Mouse (Mus musculus) CH12.LX (cell line): Measurements from ENCODE around the gene Elp6. TPM values are rescaled to one million over a fixed set of nuclear protein-coding genes. Genes with fewer than 3 reads are reported as not detected.

Source experiments
- DNase-seq: peaks from one replicate; pipeline ENCODE4 v3.0.0-alpha.2; 2013; ENCODE audit errors: extremely low read depth
- H3K27ac ChIP-seq: 2 replicates; pipeline ENCODE4 v1.5.1; 2012; ENCODE audit warnings: low read depth, mild to moderate bottlenecking, control low read depth, moderate library complexity; ENCODE audit not compliant: insufficient read depth
- H3K27me3 ChIP-seq: replicated peaks from 2 replicates; pipeline ENCODE3; 2012; ENCODE audit warnings: inconsistent platforms
- H3K36me3 ChIP-seq, 2 experiments: replicated peaks in 1 of 2; 2 replicates each; pipeline versions ENCODE3 to v1.6.1; 2012; ENCODE audit warnings: inconsistent platforms in 1 of 2, low read length in 1 of 2, mild to moderate bottlenecking in 1 of 2, mixed read lengths in 1 of 2, moderate library complexity in 1 of 2; ENCODE audit not compliant: control insufficient read depth in 1 of 2, insufficient read depth in 1 of 2
- H3K4me1 ChIP-seq, 2 experiments: 2 replicates each; pipeline ENCODE4 v1.6.1; 2012; ENCODE audit warnings: inconsistent platforms in 1 of 2, moderate library complexity in 1 of 2; ENCODE audit not compliant: insufficient read depth in 2 of 2, control insufficient read depth in 1 of 2
- H3K4me2 ChIP-seq: 2 replicates; pipeline ENCODE4 v1.6.1; 2012; ENCODE audit warnings: low read depth, mild to moderate bottlenecking, control low read depth; ENCODE audit not compliant: poor library complexity, insufficient read depth, severe bottlenecking
- H3K4me3 ChIP-seq, 3 experiments: fragments of 150-350 bp in 1 of 3; sonication (generic) in 1 of 3; replicated peaks in 1 of 3; 2 replicates each; pipeline versions ENCODE3 to v1.5.1; 2011 to 2012; ENCODE audit warnings: low read depth in 2 of 3, low read length in 2 of 3, mild to moderate bottlenecking in 2 of 3, moderate library complexity in 2 of 3, control low read depth in 1 of 3, improper control_type of control experiment in 1 of 3, inconsistent platforms in 1 of 3, mixed read lengths in 1 of 3; ENCODE audit not compliant: poor library complexity in 1 of 3
- H3K79me2 ChIP-seq: replicated peaks from 2 replicates; pipeline ENCODE4 v1.6.1; 2012; ENCODE audit warnings: mild to moderate bottlenecking, moderate library complexity; ENCODE audit not compliant: control insufficient read depth, poor library complexity, insufficient read depth, severe bottlenecking; ENCODE audit errors: extremely low read depth
- H3K9ac ChIP-seq: 2 replicates; pipeline ENCODE4 v1.6.1; 2012; ENCODE audit warnings: low read depth, mild to moderate bottlenecking, control low read depth, moderate library complexity; ENCODE audit not compliant: insufficient read depth
- H3K9me3 ChIP-seq: replicated peaks from 2 replicates; pipeline ENCODE3; 2012; ENCODE audit warnings: low read length, inconsistent platforms, mixed read lengths
- CHD2 ChIP-seq: IDR thresholded peaks from 2 replicates; pipeline ENCODE4 v1.6.1; 2011; ENCODE audit warnings: low read length, improper control_type of control experiment
- ELF1 ChIP-seq: IDR thresholded peaks from 2 replicates; pipeline ENCODE4 v1.6.1; 2014; ENCODE audit warnings: low read depth, mild to moderate bottlenecking, inconsistent platforms, low read length, improper control_type of control experiment
- EP300 ChIP-seq: IDR thresholded peaks from 2 replicates; pipeline ENCODE4 v1.6.1; 2011; ENCODE audit warnings: low read length, improper control_type of control experiment
- ETS1 ChIP-seq: conservative IDR thresholded peaks from 2 replicates; pipeline ENCODE4 v1.6.1; 2012; ENCODE audit warnings: low read depth, mild to moderate bottlenecking, inconsistent platforms, low read length, improper control_type of control experiment, moderate library complexity
- GABPA ChIP-seq: IDR thresholded peaks from 2 replicates; pipeline ENCODE4 v1.6.1; 2012; ENCODE audit warnings: low read depth, low read length, improper control_type of control experiment, inconsistent platforms; ENCODE audit not compliant: insufficient replicate concordance
- JUND ChIP-seq: conservative IDR thresholded peaks from 2 replicates; pipeline ENCODE4 v1.6.1; 2011; ENCODE audit warnings: low read depth, low read length, improper control_type of control experiment
- MAX ChIP-seq: IDR thresholded peaks from 2 replicates; pipeline ENCODE4 v1.6.1; 2011; ENCODE audit warnings: low read length, improper control_type of control experiment
- MAZ ChIP-seq: IDR thresholded peaks from 2 replicates; pipeline ENCODE4 v1.6.1; 2012; ENCODE audit warnings: low read depth, mild to moderate bottlenecking, inconsistent platforms, low read length, improper control_type of control experiment, moderate library complexity
- MEF2A ChIP-seq: IDR thresholded peaks from 2 replicates; pipeline ENCODE4 v1.6.1; 2014; ENCODE audit warnings: low read depth, mild to moderate bottlenecking, inconsistent platforms, low read length, improper control_type of control experiment, borderline replicate concordance
- NELFE ChIP-seq: IDR thresholded peaks from 2 replicates; pipeline ENCODE4 v1.6.1; 2011; ENCODE audit warnings: low read depth, low read length, improper control_type of control experiment
- PAX5 ChIP-seq: IDR thresholded peaks from 2 replicates; pipeline ENCODE4 v1.6.1; 2012; ENCODE audit warnings: low read length, inconsistent platforms, mixed read lengths
- POLR2A ChIP-seq: IDR thresholded peaks from 2 replicates; pipeline ENCODE4 v1.6.1; 2011; ENCODE audit warnings: low read depth, mild to moderate bottlenecking, improper control_type of control experiment, low read length
- RAD21 ChIP-seq: IDR thresholded peaks from 2 replicates; pipeline ENCODE4 v1.6.1; 2011; ENCODE audit warnings: low read depth, mild to moderate bottlenecking, low read length, improper control_type of control experiment, moderate library complexity
- RCOR1 ChIP-seq: conservative IDR thresholded peaks from 2 replicates; pipeline ENCODE4 v1.6.1; 2012; ENCODE audit warnings: low read depth, mild to moderate bottlenecking, inconsistent platforms, low read length, improper control_type of control experiment
- SIN3A ChIP-seq: IDR thresholded peaks from 2 replicates; pipeline ENCODE4 v1.6.1; 2012; ENCODE audit warnings: low read length, improper control_type of control experiment, inconsistent platforms
- TBP ChIP-seq: conservative IDR thresholded peaks from 2 replicates; pipeline ENCODE4 v1.6.1; 2011; ENCODE audit warnings: low read depth, low read length, improper control_type of control experiment
- UBTF ChIP-seq: IDR thresholded peaks from 2 replicates; pipeline ENCODE4 v1.6.1; 2012; ENCODE audit warnings: low read depth, mild to moderate bottlenecking, inconsistent platforms, low read length, improper control_type of control experiment, moderate library complexity
- USF1 ChIP-seq: IDR thresholded peaks from 2 replicates; pipeline ENCODE4 v1.6.1; 2014; ENCODE audit warnings: low read depth, mild to moderate bottlenecking, inconsistent platforms, low read length, improper control_type of control experiment
- USF2 ChIP-seq: conservative IDR thresholded peaks from 2 replicates; pipeline ENCODE4 v1.6.1; 2011; ENCODE audit warnings: low read depth, low read length, improper control_type of control experiment
- ZC3H11A ChIP-seq: IDR thresholded peaks from 2 replicates; pipeline ENCODE4 v1.6.1; 2012; ENCODE audit warnings: low read depth, mild to moderate bottlenecking, inconsistent platforms, low read length, improper control_type of control experiment
- ZKSCAN1 ChIP-seq: IDR thresholded peaks from 2 replicates; pipeline ENCODE4 v1.6.1; 2012; ENCODE audit warnings: low read depth, inconsistent platforms, low read length, improper control_type of control experiment, borderline replicate concordance
- ZMIZ1 ChIP-seq: IDR thresholded peaks from 2 replicates; pipeline ENCODE4 v1.6.1; 2012; ENCODE audit warnings: low read depth, mild to moderate bottlenecking, inconsistent platforms, low read length, improper control_type of control experiment
- dilution Hi-C: fragments of 300-500 bp; cut with MboI; formaldehyde crosslinking; loops from 2 replicates; pipeline ENCODE4 v1.14.3; 2020; ENCODE audit warnings: low sequenced_read_pairs; ENCODE audit not compliant: extremely low pct_unique_long_range_greater_than_20kb, extremely low pct_ligation_motif_present
- in situ Hi-C: fragments of 300-500 bp; cut with MboI; formaldehyde crosslinking; loops from 3 replicates; pipeline ENCODE4 v1.14.3; 2019; ENCODE audit warnings: low sequenced_read_pairs, low pct_ligation_motif_present, low pct_unique_long_range_greater_than_20kb, mixed read lengths
- polyA plus RNA-seq: library from polyadenylated mRNA; unstranded; fragments of >175 nt; gene quantifications from 2 replicates; pipeline ENCODE4 v1.2.1, GENCODE M21; 2012; ENCODE audit warnings: low read depth; ENCODE audit not compliant: insufficient read length
- total RNA-seq, 2 experiments: library from RNA; depleted of rRNA; stranded (reverse); fragments of 300-350 nt in 1 of 2; fragments of >200 nt in 1 of 2; gene quantifications; 2 replicates each; pipeline ENCODE4 v1.2.3; 2012 to 2014

Gene Elp6
- total and polyA plus RNA-seq, 3 experiments: 24.2 to 44.7 (median 35.4) TPM

DNA sequence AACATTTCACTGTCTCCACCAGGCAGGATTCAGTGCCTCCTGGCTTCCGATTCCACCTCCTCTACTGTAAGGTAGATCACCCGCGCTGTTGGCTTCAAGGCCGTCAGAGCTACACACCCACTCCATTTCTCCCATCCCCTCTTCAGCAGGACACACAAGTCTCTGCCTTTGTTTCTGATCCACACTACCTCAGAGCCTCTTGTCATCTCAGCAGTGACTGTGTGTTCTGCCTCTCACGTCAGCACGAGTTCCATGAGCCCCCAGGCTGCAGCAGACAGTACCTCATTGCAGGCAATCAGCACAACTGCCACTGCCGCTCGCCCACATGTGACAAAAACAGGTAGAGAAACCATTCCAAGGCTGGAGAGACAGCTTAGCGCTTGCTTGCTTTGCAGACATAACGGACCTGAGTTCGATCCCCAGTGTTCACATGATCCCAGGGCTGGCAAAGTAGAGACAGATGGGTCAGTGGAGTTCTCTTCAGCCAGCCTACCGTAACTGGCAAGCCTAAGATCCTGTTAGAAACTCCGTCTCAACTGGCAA lies 11.0 kb upstream of the Elp6 start:
- no peak overlapping the region for H3K27ac ChIP-seq
- no peaks in the 10 kb centered on the region for H3K36me3 ChIP-seq
- in situ Hi-C loops (no loop called here), dilution Hi-C loops (no loop called here)
- no peaks in the 10 kb centered on the region for H3K4me1 ChIP-seq
- TF ChIP-seq CHD2: no peak
- no peak for TF ChIP-seq SIN3A
- no peak for TF ChIP-seq POLR2A
- no peak for TF ChIP-seq USF2
- no peak for TF ChIP-seq NELFE
- TF ChIP-seq UBTF: no peak
- H3K9ac ChIP-seq: no peak overlapping the region
- no peaks in the 10 kb centered on the region for H3K27me3 ChIP-seq
- H3K4me2 ChIP-seq: no peak overlapping the region
- no peak overlapping the region for H3K4me3 ChIP-seq
- no peak for DNase-seq
- no peaks in the 10 kb centered on the region for H3K9me3 ChIP-seq
- no peaks in the 10 kb centered on the region for H3K79me2 ChIP-seq

DNA sequence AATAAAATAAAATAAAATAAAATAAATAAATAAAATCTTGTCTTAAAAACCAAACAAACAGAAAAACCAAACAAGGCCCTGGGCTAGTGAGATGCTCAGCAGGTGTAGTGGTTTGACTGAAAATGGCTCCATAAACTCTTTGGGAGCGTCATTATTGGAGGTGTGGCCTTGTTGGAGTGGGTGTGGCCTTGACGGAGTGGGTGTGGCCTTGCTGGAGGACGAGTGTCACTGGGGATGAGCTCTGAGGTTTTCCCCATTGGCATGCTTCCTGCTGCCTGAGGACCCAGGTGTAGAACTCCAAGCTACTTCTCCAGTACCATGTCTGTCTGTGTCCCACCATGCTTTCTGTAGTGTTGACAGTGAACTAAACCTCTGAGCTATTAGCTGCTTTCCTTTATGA lies 10.2 kb upstream of the Elp6 start:
- Histone ChIP-seq H3K79me2 (no peaks in the 10 kb centered on the region), H3K27me3 (no peaks in the 10 kb centered on the region), H3K36me3 (no peaks in the 10 kb centered on the region), H3K9ac (no peak overlapping the region), H3K27ac (no peak overlapping the region), H3K4me2 (no peak overlapping the region), H3K4me3 (no peak overlapping the region), H3K4me1 (no peaks in the 10 kb centered on the region), H3K9me3 (no peaks in the 10 kb centered on the region)
- in situ Hi-C loops: no loop called here
- no peak for TF ChIP-seq USF1
- no peak for TF ChIP-seq ELF1
- TF ChIP-seq MAX: no peak
- no peak for TF ChIP-seq MEF2A
- TF ChIP-seq GABPA: no peak
- no peak for TF ChIP-seq RAD21
- no peak for TF ChIP-seq ETS1
- no peak for TF ChIP-seq PAX5
- no peak for TF ChIP-seq SIN3A
- no peak for TF ChIP-seq ZKSCAN1
- TF ChIP-seq ZC3H11A: no peak
- TF ChIP-seq TBP: no peak
- no peak for TF ChIP-seq MAZ
- no peak for TF ChIP-seq JUND
- no peak for TF ChIP-seq UBTF
- no peak for TF ChIP-seq EP300
- no peak for TF ChIP-seq ZMIZ1
- TF ChIP-seq RCOR1: no peak
- dilution Hi-C loops: no loop called here
- no peak for DNase-seq
